Mouse (Mus musculus): ENCODE results near the gene Elp1. TPM values are rescaled to one million over a fixed set of nuclear protein-coding genes. Genes with fewer than 3 reads are reported as not detected.

Gene Elp1
- polyA plus RNA-seq (2012; rRNA removed): 1.9 and 2.6 TPM in 2 replicates

DNA sequence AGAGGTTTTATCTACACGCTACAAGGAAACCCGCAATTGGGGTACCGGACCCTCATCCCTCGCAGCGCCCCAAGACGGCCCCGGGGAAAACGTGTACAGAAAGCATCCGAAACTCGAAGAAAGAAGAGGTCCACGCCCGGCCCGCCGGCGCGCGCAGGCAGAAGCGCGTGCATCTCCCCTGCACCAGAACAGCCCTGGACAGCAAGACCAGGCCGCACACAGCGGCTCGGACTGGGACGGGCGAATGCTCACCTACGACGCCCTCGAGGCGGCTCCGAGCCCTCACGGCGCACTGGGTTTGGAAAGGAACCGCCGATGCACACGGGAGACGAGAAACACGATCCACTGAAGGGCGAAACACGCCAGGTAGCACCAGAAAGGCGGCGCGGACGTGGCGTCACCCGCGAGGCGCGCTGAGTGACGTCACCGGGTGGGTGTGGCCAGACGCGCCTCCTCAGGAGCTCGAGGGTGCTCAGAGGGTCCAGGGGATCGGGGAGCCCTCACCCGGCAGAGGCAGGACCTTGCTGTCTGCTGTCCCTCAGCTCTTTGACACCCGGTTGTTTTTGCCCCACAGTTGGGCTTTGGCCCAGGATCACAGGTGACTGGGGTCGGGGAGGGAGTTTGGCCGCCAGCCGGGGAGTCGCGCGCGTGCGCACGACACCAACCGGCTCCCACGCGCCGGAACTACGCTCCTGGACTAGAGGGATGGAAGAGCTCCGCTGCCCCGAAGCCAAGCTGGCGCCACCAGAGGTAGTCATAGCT lies at the start of gene Elp1, which contains the start of gene Fam206a:
TSS of gene Elp1 (minus strand) at position 425 of the 762 bp plus-strand sequence.
TSS of gene Fam206a (plus strand) at position 439 of the 762 bp plus-strand sequence.
- WGBS: under 1% methylated on average over 72 of the region's 72 CpGs
- H3K27me3 ChIP-seq (ENCODE audit: control insufficient read depth, insufficient read depth, low read length): no peaks in the 10 kb centered on the region

DNA sequence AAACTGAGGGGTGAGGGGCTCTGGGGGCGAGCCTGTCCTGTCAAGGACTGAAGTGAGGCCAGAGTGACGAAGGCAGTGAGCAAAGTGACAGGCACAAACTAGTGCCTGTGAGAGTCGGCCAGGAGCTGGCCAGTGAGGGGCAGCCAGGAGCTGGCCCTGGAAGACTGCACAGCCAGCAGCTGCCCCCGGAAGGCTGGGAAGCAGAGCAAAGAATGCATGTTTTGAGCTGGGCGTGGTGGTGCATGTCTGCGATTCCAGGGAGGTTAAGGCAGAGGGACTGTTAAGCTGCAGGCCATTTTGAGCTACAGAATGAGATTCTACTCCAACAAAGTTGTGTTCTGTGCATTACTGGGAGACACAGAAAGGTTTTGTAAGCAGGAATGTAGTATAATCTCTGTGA lies 48.6 kb upstream of the Elp1 start:
- Histone ChIP-seq H3K27ac (ENCODE audit: insufficient read depth, low read depth, low read length) (no peak overlapping the region), H3K36me3 (ENCODE audit: control insufficient read depth, insufficient read depth, low read length) (no peaks in the 10 kb centered on the region), H3K4me1 (ENCODE audit: control insufficient read depth, insufficient read depth, insufficient read length, low read length) (no peaks in the 10 kb centered on the region), H3K4me3 (ENCODE audit: low read depth, low read length) (no peak overlapping the region), H3K27me3 (ENCODE audit: control insufficient read depth, insufficient read depth, low read length) (no peaks in the 10 kb centered on the region)
- 39% methylated on average over 6 of the region's 6 CpGs for WGBS
- TF ChIP-seq POLR2A (IDR thresholded peaks at IDR 0.05; ENCODE audit: low read depth, low read length) (no peak), CTCF (IDR thresholded peaks at IDR 0.05; ENCODE audit: extremely low read depth, insufficient read length, insufficient replicate concordance, low read depth, low read length) (no peak)

More for the DNA sequence above, at the start of gene Elp1, which contains the start of gene Fam206a:
- Histone ChIP-seq H3K27ac (ENCODE audit: insufficient read depth, low read depth, low read length) (peak within 1 kb of the TSS; percentile 68), H3K4me3 (ENCODE audit: low read depth, low read length) (peak within 1 kb of the TSS; percentile 73), H3K4me1 (ENCODE audit: control insufficient read depth, insufficient read depth, insufficient read length, low read length) (no peaks in the 10 kb centered on the region), H3K36me3 (ENCODE audit: control insufficient read depth, insufficient read depth, low read length) (peaks cover 13% of the 10 kb centered on the region)
- no peak for TF ChIP-seq CTCF (IDR thresholded peaks at IDR 0.05; ENCODE audit: extremely low read depth, insufficient read length, insufficient replicate concordance, low read depth, low read length)
- TF ChIP-seq POLR2A (IDR thresholded peaks at IDR 0.05; ENCODE audit: low read depth, low read length): peak; percentile 7; the same call in 1 of the 2 replicates

DNA sequence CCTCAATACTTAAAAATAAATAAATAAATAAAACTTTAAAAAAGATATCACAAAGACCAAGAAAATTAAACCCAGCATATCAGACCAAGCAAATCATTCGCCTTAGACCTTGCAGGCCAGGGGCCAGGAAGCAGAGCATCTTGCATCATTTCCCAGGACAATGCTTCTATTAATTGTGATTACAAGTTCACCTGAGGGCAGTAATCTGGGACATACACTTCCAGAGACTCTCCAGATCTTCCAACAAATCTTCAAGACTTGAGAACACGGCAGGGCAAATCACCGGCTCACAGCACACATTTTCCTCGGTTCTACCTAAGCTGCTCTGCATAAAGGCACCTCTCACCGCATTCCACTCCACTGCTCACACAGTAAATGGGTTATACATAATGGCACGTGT lies 45.9 kb upstream of the Elp1 start:
- 0 out of 2 replicates have a peak, but pooled peaks cover 3% of the 10 kb centered on the region for H3K36me3 ChIP-seq (ENCODE audit: control insufficient read depth, insufficient read depth, low read length)
- no peaks in the 10 kb centered on the region for H3K4me1 ChIP-seq (ENCODE audit: control insufficient read depth, insufficient read depth, insufficient read length, low read length)
- H3K4me3 ChIP-seq (ENCODE audit: low read depth, low read length): no peak overlapping the region
- no peaks in the 10 kb centered on the region for H3K27me3 ChIP-seq (ENCODE audit: control insufficient read depth, insufficient read depth, low read length)
- H3K27ac ChIP-seq (ENCODE audit: insufficient read depth, low read depth, low read length): no peak overlapping the region
- TF ChIP-seq POLR2A (IDR thresholded peaks at IDR 0.05; ENCODE audit: low read depth, low read length) (no peak), CTCF (IDR thresholded peaks at IDR 0.05; ENCODE audit: extremely low read depth, insufficient read length, insufficient replicate concordance, low read depth, low read length) (no peak)
- WGBS: 86% methylated on average over 6 of the region's 6 CpGs

DNA sequence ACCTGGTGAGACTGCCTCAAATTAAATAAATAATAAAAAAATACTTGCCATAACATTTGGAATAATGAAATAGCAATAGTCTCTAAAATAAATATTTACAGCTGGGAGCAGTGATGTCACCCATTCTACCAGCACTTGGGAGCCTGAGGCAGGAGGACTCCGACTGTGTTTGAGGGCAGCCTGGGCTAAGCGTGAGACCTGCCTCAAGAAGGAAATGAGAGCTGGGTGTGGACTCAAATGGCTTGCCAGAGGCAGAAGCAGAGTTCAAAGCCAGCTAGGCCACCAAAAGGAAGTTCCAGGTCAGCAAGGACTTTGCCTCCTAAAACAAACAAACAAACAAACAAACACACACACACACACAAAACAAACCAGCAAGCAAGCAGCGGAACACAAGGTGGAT lies 45.3 kb upstream of the Elp1 start:
- Histone ChIP-seq H3K4me3 (ENCODE audit: low read depth, low read length) (no peak overlapping the region), H3K36me3 (ENCODE audit: control insufficient read depth, insufficient read depth, low read length) (0 out of 2 replicates have a peak, but pooled peaks cover 3% of the 10 kb centered on the region), H3K27ac (ENCODE audit: insufficient read depth, low read depth, low read length) (no peak overlapping the region), H3K4me1 (ENCODE audit: control insufficient read depth, insufficient read depth, insufficient read length, low read length) (no peaks in the 10 kb centered on the region), H3K27me3 (ENCODE audit: control insufficient read depth, insufficient read depth, low read length) (no peaks in the 10 kb centered on the region)
- TF ChIP-seq CTCF (IDR thresholded peaks at IDR 0.05; ENCODE audit: extremely low read depth, insufficient read length, insufficient replicate concordance, low read depth, low read length): no peak
- no peak for TF ChIP-seq POLR2A (IDR thresholded peaks at IDR 0.05; ENCODE audit: low read depth, low read length)
- 84% methylated on average over 3 of the region's 3 CpGs for WGBS

DNA sequence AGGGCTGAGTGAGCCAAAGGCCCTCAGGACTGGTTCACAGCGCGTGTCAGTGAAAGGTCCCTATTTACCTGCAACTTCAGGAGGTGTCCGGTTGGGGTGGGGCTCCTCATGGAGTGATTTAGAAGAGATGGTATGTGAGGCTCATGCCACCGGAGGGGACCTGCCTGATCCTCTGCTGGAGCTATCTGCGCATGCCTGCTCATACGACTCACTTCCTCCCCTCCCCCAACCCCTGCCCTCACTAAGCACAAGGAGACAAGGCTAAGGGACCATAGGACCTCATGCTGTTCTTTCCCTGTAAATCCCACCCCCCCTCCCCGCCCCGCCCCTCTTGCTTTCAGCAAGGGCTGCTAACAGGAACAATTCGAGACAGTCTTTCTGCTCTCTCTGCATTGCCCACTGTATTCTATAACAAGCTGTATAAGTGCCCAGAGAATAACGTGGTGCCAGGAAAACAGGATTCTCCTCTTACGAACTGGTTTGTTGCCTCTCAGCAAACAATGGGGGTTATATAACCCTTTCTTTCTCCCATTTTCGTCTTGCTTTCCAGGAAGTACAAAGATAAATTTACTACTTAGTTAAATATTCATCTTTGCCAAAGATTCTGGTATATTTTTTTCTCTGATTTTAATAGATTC lies 43.9 kb upstream of the Elp1 start:
- no peak overlapping the region for H3K4me3 ChIP-seq (ENCODE audit: low read depth, low read length)
- H3K4me1 ChIP-seq (ENCODE audit: control insufficient read depth, insufficient read depth, insufficient read length, low read length): no peaks in the 10 kb centered on the region
- WGBS: 61% methylated on average over 12 of the region's 12 CpGs
- no peak for TF ChIP-seq CTCF (IDR thresholded peaks at IDR 0.05; ENCODE audit: extremely low read depth, insufficient read length, insufficient replicate concordance, low read depth, low read length)
- TF ChIP-seq POLR2A (IDR thresholded peaks at IDR 0.05; ENCODE audit: low read depth, low read length): no peak
- 0 out of 2 replicates have a peak, but pooled peaks cover 3% of the 10 kb centered on the region for H3K36me3 ChIP-seq (ENCODE audit: control insufficient read depth, insufficient read depth, low read length)
- no peak overlapping the region for H3K27ac ChIP-seq (ENCODE audit: insufficient read depth, low read depth, low read length)
- H3K27me3 ChIP-seq (ENCODE audit: control insufficient read depth, insufficient read depth, low read length): no peaks in the 10 kb centered on the region

DNA sequence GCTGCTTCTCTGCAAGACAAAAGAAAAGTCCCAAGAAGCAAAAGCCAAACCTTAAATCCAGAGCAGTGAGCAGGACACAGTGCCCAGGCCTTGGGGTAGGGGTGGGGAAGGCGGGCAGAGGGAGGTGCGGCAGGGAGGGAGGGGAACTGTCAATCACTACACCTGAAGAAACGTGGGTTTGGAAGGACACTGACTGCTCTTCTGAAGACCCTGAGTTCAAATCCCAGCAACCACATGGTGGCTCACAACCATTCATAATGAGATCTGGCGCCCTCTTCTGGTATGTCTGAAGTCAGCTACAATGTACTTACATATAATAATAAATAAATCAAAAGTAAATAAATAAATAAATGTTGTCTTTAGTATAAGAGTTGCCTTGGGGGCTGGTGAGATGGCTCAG lies 42.8 kb upstream of the Elp1 start:
- Histone ChIP-seq H3K27ac (ENCODE audit: insufficient read depth, low read depth, low read length) (no peak overlapping the region), H3K27me3 (ENCODE audit: control insufficient read depth, insufficient read depth, low read length) (no peaks in the 10 kb centered on the region), H3K4me1 (ENCODE audit: control insufficient read depth, insufficient read depth, insufficient read length, low read length) (0 out of 2 replicates have a peak, but pooled peaks cover 5% of the 10 kb centered on the region), H3K36me3 (ENCODE audit: control insufficient read depth, insufficient read depth, low read length) (0 out of 2 replicates have a peak, but pooled peaks cover 3% of the 10 kb centered on the region), H3K4me3 (ENCODE audit: low read depth, low read length) (no peak overlapping the region)
- TF ChIP-seq CTCF (IDR thresholded peaks at IDR 0.05; ENCODE audit: extremely low read depth, insufficient read length, insufficient replicate concordance, low read depth, low read length) (no peak), POLR2A (IDR thresholded peaks at IDR 0.05; ENCODE audit: low read depth, low read length) (no peak)
- 92% methylated on average over 4 of the region's 4 CpGs for WGBS

DNA sequence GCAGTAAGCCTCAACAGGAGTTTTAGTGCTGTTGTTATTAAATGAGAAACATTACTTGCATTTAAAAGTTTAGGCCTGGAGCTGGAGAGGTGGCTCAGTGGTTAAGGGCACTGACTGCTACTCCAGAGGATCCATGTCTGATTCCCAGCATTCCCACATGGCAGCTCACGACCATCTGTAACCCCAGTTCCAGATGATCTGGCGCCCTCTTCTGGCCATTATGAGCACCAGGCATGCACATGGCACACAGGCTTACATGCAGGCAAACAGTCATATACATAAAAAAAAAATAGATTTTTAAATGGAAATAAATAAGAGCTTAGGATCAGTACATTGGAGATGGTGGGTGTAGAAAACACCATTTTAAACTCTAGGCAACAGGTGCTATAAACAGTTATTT lies 41.8 kb upstream of the Elp1 start:
- 91% methylated on average over 2 of the region's 2 CpGs for WGBS
- H3K36me3 ChIP-seq (ENCODE audit: control insufficient read depth, insufficient read depth, low read length): 0 out of 2 replicates have a peak, but pooled peaks cover 3% of the 10 kb centered on the region

More for the DNA sequence above, 41.8 kb upstream of the Elp1 start:
- TF ChIP-seq POLR2A (IDR thresholded peaks at IDR 0.05; ENCODE audit: low read depth, low read length) (no peak), CTCF (IDR thresholded peaks at IDR 0.05; ENCODE audit: extremely low read depth, insufficient read length, insufficient replicate concordance, low read depth, low read length) (peak; percentile 25; the same call in 1 of the 2 replicates)
- Histone ChIP-seq H3K4me1 (ENCODE audit: control insufficient read depth, insufficient read depth, insufficient read length, low read length) (0 out of 2 replicates have a peak, but pooled peaks cover 5% of the 10 kb centered on the region), H3K4me3 (ENCODE audit: low read depth, low read length) (no peak overlapping the region), H3K27ac (ENCODE audit: insufficient read depth, low read depth, low read length) (no peak overlapping the region), H3K27me3 (ENCODE audit: control insufficient read depth, insufficient read depth, low read length) (no peaks in the 10 kb centered on the region)
